Mouse (Mus musculus) embryonic stem cell, embryonic (primary cell): Measurements from ENCODE around the gene Cacna1d.

Experiments
- CTCF ChIA-PET, 4 experiments: fragments of 300-600 bp in 2 of 4; fragments of 350-600 bp in 2 of 4; sonication (Branson Sonifier 250); formaldehyde crosslinking; loops; one replicate each; lab custom pipeline; 2022; ENCODE audit warnings: inconsistent platforms in 2 of 4; lab: Charles Lee
- POLR2A ChIA-PET, 4 experiments: fragments of 300-600 bp in 2 of 4; fragments of 350-600 bp in 2 of 4; sonication (Branson Sonifier 250); formaldehyde crosslinking; loops; one replicate each; lab custom pipeline; 2022; ENCODE audit warnings: antibody characterized with exemption in 4 of 4, inconsistent platforms in 1 of 4; lab: Charles Lee

The Cacna1d gene

DNA sequence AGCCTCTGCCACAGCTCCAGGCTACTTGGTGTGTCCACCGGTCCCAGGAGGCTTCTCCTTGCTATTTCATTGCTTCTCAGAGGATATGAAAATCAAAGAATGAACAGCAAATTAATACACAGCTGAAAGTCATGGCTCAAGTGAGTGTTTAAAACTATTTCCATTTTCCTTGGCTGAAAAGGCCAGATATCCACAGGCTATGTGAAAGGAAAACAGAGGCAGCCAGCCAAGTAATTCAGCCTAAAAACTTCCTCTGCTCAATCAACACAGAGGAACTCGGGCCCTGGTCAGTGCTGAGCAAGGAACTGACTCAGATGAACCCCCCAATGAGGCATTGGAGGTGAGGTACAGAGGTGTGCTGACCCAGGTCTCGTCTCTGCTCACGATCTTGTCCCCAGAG, 165.0 kb downstream of the Cacna1d start:
- POLR2A ChIA-PET, result interaction anchor here in 1 of 4 experiments (0.6 kb wide), 1 partner anchor 692 kb away, joined by 3 read pairs; no protein-coding TSS in a partner anchor
- CTCF ChIA-PET, result interaction anchor here in 1 of 4 experiments (0.6 kb wide), 1 partner anchor 188 kb away, joined by 4 read pairs; no protein-coding TSS in a partner anchor

DNA sequence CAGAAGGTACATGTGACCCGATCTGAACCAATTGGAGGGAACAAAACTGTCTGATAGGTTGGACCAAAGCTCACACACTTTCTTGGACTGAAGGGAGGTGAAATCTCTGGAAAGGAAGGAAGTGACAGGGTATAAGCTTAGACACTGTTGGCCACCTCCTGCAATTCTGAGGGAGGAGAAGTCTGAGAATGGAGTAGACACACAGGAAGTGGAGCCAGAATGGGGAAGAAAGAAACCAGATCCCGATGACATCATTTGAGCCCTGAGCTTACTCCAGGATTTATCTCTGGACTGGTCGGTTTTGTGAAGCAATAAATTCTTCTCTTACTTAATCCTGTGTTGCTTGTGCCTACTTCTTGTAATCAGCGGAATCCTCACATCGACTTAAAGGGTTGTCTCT, 166.3 kb downstream of the Cacna1d start:
- ChIA-PET CTCF (no interaction called here), POLR2A (interaction anchor here in 2 of 4 experiments (0.6 to 1.2 kb wide), 2 partner anchors 17 to 386 kb away, joined by 5 read pairs; no protein-coding TSS in a partner anchor)

DNA sequence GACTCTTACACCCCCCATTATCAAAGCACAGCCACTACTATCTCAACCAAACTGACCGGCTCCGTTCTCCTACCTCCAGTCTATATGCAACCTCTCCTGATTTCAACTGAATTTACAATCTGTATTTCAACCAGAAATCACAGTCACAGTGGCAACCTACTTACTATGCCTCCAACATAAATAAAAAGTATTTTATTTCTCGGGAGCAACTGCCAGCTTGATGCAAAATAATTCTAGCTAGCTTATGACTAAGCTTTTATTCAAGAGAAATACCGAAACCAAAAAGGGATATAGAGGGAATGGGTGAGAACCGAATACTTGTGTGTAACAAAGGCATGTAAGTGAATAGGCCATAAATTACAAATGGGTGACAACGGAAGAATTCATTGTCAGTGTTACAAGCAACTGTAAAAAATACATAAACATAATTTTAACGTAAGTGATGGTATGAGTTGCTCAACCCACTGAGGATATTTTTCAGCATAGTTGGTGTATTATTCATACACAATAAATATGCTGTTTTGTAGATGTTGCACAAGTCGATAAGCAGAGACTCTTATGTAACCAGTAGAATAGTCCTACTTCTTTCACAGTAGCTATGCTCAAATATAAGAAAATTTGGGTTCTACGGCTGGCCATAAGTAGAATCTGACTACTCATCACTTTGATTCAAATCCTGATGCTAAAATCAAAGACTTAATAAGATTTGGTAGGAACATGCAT, 172.4 kb downstream of the Cacna1d start:
- ChIA-PET POLR2A (interaction anchor here in 1 of 4 experiments (0.5 kb wide), 1 partner anchor 180 kb away, joined by 7 read pairs; no protein-coding TSS in a partner anchor), CTCF (no interaction called here)

DNA sequence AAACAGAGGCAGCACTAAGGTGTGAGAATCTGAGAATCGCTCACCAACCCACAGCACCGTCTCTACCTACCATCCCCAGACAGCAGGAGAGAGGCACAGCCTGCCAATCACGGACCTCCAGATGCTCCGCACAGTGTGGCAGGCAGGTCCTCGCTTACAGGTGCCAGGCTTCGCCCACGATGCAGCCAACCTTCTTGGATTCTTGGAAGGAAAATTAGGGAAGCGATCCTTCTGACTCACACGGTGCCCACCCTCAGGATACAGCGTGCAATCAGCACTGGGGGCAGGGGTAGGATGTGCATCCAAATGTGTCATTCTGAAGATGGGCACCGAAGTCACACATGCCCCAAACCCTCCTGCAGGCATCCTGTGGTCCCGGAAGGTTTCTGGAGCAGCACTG, 173.0 kb downstream of the Cacna1d start:
- CTCF ChIA-PET, result no interaction called here
- POLR2A ChIA-PET, result interaction anchor here in 1 of 4 experiments (0.5 kb wide), 1 partner anchor 180 kb away, joined by 7 read pairs; no protein-coding TSS in a partner anchor

DNA sequence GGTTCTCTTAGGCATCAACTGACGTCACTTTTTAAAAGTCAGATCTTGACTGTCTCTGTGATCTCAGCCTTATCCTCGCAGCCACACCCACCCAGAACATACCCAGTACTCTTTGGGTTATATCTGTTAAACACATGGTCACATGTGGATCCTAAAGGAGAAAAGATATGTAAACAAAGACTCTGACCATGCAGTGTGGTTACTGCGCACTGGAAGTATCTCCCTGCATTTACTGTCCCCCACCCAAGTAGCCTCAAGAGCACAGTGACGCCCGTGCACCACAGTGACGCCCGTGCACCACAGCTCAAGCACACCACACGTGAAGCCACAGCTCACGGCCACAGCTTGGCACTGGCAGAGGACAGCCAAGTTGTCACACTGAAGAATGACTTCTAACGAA, 173.6 kb downstream of the Cacna1d start:
- ChIA-PET POLR2A (no interaction called here), CTCF (no interaction called here)

DNA sequence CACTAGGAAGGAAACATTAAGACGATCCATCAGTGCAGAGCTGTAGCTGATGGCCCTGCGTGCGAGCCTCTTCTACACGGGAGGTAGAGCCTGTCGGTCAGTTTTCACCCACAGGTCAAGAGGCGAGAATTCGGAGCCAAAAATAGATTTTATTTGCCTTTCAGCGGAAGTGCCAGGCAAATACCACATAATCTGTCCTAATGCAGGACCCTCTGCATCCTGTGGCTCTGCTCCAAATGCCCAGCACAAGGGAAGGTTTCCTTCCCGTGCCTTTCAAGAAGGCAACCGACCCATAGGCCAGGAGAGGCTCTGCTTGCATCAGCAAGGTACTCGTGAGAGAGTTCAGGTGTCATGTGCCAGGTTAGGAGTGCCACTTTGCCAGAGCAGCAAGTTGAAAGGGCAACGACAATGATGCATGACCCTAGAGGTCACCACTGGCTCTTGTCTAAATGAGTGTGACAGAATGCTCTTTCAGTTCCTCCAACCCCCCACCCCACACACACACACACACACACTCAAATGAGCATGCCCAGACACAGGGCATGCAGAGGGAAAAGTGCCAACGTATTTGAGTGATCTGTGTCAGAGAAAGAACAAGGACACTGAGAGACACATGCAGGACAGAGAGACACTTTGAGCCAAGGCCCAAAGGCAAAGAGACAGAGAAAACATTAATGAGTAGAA, 179.9 kb downstream of the Cacna1d start:
- CTCF ChIA-PET, result no interaction called here
- POLR2A ChIA-PET, result no interaction called here

DNA sequence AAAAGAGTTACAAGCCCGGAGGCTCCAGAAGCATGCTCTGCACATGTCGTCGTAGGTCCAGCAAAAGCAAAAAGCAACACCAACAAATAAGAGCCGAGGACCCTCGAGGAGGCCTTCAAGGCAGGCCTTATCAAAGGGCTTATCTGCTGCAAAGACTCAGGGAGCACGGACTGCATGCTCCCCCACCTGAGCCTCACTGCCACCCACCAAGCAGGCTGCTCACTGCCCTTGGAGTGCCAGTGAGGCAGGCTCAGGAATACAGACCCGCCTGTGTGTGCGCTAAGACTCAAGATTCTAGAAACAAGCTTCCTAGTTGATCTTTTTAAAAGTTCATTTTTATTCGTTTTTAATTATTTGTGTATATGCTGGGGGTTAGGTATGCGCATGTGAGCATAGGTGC, 181.0 kb downstream of the Cacna1d start:
- ChIA-PET POLR2A (no interaction called here), CTCF (no interaction called here)

DNA sequence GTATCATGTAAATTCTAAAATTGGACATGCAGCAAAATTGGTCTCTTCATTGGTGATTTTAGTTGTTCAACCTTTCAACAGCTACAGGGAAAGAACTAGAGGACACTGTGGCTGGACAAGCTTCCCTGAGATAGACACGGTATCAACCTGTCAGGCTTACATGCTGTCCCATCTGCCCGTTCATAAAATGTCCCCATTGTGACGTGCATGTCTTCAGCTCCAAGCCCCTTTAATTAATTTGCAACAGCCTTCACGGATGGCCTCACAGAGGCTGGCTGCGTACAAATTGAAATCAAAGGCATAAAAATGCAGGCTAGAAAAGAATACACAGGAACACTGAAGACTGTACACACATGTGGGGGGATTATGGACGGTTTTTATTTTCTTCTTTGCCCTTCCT, 185.0 kb downstream of the Cacna1d start:
- ChIA-PET POLR2A (no interaction called here), CTCF (no interaction called here)

DNA sequence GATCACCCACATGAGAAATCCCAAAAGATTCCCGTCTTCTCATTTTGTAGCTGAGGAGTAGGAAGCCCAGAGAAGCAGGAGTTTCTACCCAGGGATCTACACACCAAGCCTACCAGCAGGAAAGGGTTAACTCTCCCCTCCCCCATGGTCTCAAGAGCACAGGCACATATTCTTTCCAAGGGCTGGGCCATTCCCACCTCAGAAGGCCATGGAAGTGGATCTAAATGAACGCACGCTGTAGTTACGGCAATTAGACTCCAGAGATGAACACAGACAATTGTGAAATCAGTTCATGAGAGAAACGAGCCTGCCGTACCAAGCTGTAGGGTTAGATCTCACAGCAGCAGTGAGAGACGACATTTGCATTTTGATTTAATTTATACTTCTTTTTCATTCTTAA, 191.3 kb downstream of the Cacna1d start:
- POLR2A ChIA-PET, result no interaction called here
- CTCF ChIA-PET, result no interaction called here

DNA sequence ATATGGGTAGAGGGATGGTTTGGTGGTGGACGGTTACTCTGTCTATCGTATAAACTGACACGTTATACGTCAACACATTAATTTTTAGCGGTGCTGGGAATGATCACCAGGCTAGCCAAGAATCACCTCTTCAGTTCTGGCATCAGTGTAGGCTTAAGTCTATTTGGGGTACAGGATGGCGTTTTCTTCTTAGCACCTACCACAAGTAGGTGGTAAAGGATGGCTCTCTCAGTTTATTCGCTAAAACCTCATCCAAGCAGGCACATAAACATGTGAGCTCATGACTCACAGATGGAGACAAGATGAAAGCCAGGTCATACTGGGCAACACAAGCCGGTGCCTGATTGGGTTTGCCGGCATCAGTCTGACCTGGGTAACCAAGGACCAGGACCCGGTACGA, 193.8 kb downstream of the Cacna1d start:
- POLR2A ChIA-PET, result no interaction called here
- CTCF ChIA-PET, result no interaction called here

DNA sequence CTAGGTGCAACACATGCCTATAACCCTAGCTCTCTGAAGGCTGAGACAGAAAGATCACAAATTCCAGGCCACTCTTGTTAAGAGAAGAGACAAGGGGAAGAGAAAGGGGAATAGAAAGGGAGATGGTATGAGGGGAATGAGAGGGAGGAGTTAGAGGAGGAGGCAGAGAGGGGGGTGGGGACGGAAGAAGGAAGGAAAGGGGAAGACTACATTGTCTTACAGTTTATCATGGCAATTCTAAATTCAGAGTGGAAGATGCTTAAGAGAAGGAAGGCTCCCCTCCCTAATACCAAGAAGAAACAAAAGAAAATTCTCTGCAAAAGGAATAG, 199.2 kb downstream of the Cacna1d start:
- CTCF ChIA-PET, result no interaction called here

DNA sequence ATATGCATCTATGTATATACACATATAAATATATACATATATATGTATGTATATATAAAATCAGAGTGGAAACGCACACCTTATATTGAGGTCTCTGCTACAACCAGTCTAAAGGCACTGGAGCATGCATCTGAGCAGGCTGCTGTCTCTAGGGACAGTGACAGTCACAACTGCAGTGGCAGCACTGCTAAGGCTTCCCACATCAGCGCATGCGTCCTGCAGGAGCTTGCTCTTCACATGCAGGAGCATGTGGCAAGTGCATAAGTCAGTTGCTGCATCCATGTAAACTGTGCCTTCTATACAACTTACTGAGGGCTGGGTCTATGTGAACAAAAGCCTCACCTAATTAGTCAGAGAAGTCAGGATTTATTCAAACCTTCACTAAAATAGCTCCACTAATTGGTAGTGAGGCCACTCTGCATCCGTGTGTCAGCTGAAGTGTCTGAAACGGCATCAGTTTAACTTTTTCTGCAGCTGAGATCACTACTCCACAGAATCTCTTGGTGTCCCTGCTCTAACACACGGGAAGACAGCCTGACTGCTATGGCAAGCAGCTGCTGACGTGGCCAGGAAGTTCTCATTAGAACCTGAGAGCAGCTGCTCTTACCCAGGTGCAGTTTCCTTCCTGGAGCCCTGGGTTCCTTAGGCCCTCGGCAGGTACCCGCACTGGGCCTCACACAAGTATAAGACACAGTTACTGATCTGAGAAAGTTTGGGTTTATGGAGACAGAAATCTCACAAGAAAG, 199.7 kb downstream of the Cacna1d start:
- ChIA-PET CTCF (no interaction called here), POLR2A (interaction anchor here in 1 of 4 experiments (0.7 kb wide), 1 partner anchor 75 kb away, joined by 4 read pairs; no protein-coding TSS in a partner anchor)

More for the DNA sequence above, 199.2 kb downstream of the Cacna1d start:
- POLR2A ChIA-PET, result interaction anchor here in 1 of 4 experiments (0.7 kb wide), 1 partner anchor 74 kb away, joined by 4 read pairs; no protein-coding TSS in a partner anchor

DNA sequence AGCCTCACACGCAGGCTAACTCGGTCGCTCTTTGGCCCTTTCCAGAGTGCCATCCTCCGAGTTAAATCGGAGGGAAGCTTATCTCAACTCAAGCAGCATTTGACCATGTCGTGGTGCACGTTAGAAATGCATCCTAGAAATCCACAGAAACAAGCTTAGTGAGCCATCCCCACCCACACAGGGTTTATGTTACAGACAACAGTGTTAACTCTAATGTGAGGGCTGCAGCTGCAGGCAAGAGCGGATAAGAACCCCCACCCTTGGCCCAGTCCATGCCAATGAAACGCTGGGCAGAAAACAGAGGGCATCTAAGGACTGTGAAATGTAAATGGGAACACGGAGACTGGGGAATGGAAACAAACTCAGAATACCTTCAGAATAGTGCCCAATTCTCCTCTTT, 206.8 kb downstream of the Cacna1d start:
- ChIA-PET POLR2A (interaction anchor here in 2 of 4 experiments (0.5 to 1.1 kb wide), 3 partner anchors 40 to 431 kb away, joined by 3 to 9 read pairs (median 3); no protein-coding TSS in a partner anchor), CTCF (no interaction called here)

DNA sequence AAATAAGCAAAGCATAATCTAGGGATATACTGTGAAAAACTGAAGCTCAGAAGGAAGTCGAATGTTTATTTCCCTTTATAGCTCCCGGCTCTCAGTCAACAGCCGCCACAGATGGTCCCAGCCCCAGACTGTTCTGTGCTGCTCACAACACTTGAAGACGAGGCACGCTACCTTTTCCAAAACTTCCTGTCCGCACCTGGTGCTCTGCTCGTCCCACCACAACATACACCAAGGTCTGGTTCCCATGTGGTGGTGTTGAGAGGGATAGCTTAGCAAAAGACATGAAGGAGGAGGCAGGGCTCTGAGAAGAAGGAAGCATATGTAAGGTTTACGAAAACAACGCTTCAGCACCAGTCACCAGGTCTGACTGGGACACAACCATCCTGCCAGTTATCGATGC, 207.2 kb downstream of the Cacna1d start:
- POLR2A ChIA-PET, result interaction anchor here in 1 of 4 experiments (1.1 kb wide), 1 partner anchor 39 kb away, joined by 3 read pairs; no protein-coding TSS in a partner anchor
- CTCF ChIA-PET, result no interaction called here

DNA sequence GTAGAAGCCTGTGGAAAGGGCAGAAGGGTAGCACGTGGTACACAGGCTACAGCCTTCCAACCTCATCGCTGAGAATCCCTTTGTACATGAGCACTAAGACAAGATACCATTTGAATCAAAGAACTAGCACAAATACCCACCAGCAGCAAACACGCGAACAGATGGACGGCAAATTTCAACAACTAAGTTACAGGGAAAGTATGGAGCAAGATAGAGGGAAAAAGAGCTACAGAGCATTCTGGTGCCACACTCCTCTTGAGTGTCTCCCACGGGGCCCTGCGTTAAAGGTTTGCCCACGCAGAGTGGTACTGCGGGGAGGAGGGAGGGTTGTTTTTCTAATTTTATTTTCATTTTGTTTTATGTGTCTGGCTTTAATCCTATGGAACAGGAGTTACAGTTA, 215.7 kb downstream of the Cacna1d start:
- POLR2A ChIA-PET, result no interaction called here
- CTCF ChIA-PET, result no interaction called here

DNA sequence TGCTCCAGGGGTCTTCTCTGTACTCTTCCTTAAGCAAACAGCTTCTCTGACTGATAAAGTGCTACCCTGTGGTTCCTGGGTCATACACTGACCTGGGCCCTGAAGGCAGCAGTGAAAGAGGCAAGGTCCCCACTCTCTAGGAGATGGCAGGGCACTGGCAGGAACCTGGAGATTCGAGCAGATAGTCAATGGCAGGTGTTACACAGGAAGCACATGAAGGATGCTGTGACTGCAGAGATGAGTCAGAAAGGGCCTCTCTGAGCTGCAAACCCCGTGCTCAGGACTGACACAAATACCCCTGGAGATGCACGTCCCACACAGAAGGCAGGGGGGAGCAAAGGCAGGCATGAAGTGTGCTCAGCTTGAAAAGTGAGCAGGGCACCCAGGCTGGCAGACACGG, 218.3 kb downstream of the Cacna1d start:
- ChIA-PET POLR2A (no interaction called here), CTCF (no interaction called here)

DNA sequence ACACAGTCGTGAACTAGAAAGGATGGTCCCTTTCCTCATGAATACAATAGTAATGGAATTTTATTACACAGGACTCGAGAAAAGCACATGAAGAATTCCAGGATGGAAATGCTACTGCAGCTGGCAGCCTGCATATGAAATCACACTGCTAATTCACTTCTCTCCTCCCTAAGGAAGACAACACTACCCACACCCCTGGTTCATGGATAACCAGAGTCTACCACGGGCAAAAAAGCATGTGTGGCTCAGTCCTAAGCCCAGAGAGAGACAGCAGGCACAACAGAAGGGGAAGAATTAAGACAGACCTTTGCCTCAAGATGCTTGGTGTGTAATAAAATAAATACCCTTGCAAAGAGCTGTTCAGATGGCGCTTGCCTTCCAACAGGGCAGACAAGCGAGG, 218.7 kb downstream of the Cacna1d start:
- CTCF ChIA-PET, result no interaction called here
- POLR2A ChIA-PET, result no interaction called here

DNA sequence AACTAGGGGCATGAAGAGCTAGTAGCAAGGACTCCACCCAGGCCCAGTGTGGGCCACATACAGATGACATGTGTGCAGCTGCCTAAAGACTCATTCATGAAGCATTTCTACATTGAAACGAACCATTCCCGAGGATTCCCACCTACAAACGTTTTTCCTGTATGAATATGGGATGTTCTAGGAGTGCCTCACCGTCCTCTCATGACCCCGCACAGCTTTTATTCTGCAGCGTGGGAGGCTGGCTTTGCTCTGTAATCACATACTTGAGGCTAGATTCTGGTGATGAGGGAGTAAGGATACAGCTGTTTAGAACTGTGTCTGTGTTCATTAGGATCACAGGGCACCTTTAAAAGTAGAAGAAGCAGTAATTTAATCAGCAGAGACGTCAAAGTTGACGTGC, 219.4 kb downstream of the Cacna1d start:
- CTCF ChIA-PET, result no interaction called here
- POLR2A ChIA-PET, result no interaction called here

DNA sequence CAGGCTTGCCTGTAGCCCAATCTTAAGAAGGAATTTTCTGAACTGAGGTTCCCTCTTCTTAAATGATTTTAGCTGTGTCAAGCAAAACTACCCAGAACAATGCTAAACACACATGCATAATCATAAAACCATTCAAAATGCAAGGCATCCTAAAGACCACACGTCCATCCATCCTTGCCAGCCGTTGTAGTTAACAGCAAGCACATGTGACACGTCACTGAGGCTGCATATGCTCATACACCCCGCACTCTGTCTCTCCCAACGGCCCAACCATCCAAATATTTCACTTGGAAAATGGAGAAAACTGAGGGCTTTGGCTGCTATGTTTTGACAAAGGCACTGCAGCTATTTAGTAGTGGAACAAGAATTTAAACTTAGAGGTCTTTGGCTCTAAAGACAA, 220.9 kb downstream of the Cacna1d start:
- CTCF ChIA-PET, result no interaction called here
- POLR2A ChIA-PET, result no interaction called here

DNA sequence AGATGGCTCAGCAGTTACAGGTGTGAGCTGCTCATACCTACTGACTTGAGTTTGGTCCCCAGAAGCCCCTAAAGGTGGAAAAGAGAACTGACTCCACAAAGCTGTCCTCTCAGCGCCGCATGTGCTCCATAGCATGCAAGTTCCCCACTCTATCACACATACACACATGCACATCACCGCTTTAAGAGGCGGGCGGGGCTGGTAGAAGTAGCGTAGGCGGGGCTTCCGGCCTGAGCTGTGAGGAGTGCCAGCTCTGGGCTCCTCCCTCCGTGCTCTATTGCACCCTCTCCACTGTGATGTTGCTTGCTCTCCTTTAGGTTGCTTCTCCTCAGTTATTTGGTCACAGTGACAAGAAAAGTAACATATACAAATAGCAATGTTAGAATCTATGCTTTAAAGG, 225.5 kb downstream of the Cacna1d start:
- ChIA-PET POLR2A (no interaction called here), CTCF (no interaction called here)
